Mouse (Mus musculus) intestine, embryonic 14.5 days (tissue): Measurements from ENCODE around the gene Cacnb4. TPM values are rescaled to one million over a fixed set of nuclear protein-coding genes. Genes with fewer than 3 reads are reported as not detected.

ENCODE experiments used
- ATAC-seq: fragments of 200-750 bp; cut with Nextera tagmentation; replicated peaks from 2 replicates; pipeline ENCODE4 v1.8.0; 2017; ENCODE audit warnings: low read depth, moderate number of reproducible peaks, moderate TSS enrichment, moderate library complexity; ENCODE audit not compliant: low FRiP score, low TSS enrichment
- DNase-seq: peaks from one replicate; pipeline ENCODE4 v3.0.0-alpha.2; 2018; ENCODE audit warnings: low spot score
- H3K27ac ChIP-seq: fragments of 300-500 bp; sonication (generic); 2 replicates; pipeline ENCODE4 v1.5.1; 2014; ENCODE audit warnings: low read depth, mild to moderate bottlenecking, control low read depth
- H3K27me3 ChIP-seq: fragments of 300-500 bp; sonication (generic); replicated peaks from 2 replicates; pipeline ENCODE4 v1.6.1; 2014; ENCODE audit warnings: low read length, control low read depth; ENCODE audit not compliant: control insufficient read depth, insufficient read depth
- H3K36me3 ChIP-seq: fragments of 300-500 bp; sonication (generic); 2 replicates; pipeline ENCODE4 v1.6.1; 2014; ENCODE audit warnings: low read length, control low read depth; ENCODE audit not compliant: control insufficient read depth, insufficient read depth
- H3K4me1 ChIP-seq: fragments of 300-500 bp; sonication (generic); replicated peaks from 2 replicates; pipeline ENCODE4 v1.6.1; 2014; ENCODE audit warnings: low read length, control low read depth, mixed read lengths; ENCODE audit not compliant: control insufficient read depth, insufficient read depth
- H3K4me2 ChIP-seq: fragments of 300-500 bp; sonication (generic); 2 replicates; pipeline ENCODE4 v1.6.1; 2014; ENCODE audit warnings: low read length
- H3K4me3 ChIP-seq: fragments of 300-500 bp; sonication (generic); 2 replicates; pipeline ENCODE4 v1.5.1; 2014; ENCODE audit warnings: low read depth, low read length, control low read depth, mixed read lengths
- H3K9ac ChIP-seq: fragments of 300-500 bp; sonication (generic); 2 replicates; pipeline ENCODE4 v1.6.1; 2014; ENCODE audit warnings: mild to moderate bottlenecking, low read length
- H3K9me3 ChIP-seq: fragments of 300-500 bp; sonication (generic); 2 replicates; pipeline ENCODE4 v1.6.1; 2016; ENCODE audit warnings: low read length, control low read depth; ENCODE audit not compliant: control insufficient read depth
- WGBS: fragments of 180-500 bp; shearing (Covaris S2); extraction: QIAGEN DNeasy Blood & Tissue Kit; methylation state at CpG from one replicate; pipeline ENCODE4 v1.1.7; 2014; 5-methylcytosine and 5-hydroxymethylcytosine counted together
- polyA plus RNA-seq: library from polyadenylated mRNA; unstranded; fragments of >200 nt; fragmentation: Nextera tagmentation; extraction: Ambion mirVana; gene quantifications from 2 replicates; pipeline ENCODE4 v1.2.1, GENCODE M21; 2014

Gene Cacnb4
- polyA plus RNA-seq, 1 experiment from 2014 or later: 0.60 TPM

DNA sequence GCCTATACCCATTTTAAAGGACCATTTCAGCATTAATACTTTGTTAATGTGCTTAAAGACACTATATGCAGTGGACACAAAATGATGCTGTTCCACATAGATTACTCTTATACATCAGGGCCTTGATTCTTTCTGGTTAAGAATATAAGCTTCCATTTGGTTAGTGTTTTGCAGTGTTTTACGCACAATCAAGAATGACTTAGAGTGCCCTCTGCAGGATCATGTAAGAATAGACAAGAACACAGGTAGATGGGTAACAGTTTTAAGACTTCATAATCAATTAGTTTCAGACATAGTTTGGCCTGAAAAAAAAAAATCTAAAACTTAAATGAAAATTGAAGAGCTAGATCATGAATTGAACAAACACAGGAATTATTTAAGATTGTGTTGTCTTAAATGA, 270.2 kb downstream of the Cacnb4 start:
- H3K4me3 ChIP-seq: no peak overlapping the region
- WGBS: 88% methylated on average over 1 of the region's 1 CpGs
- H3K9ac ChIP-seq: no peak overlapping the region
- H3K9me3 ChIP-seq: peaks cover 21% of the 10 kb centered on the region
- H3K4me2 ChIP-seq: no peak overlapping the region
- no peak overlapping the region for H3K27ac ChIP-seq
- DNase-seq (no peak), ATAC-seq (no peak)
- no peaks in the 10 kb centered on the region for H3K4me1 ChIP-seq
- peaks cover 72% of the 10 kb centered on the region for H3K36me3 ChIP-seq
- H3K27me3 ChIP-seq: no peaks in the 10 kb centered on the region

- Histone ChIP-seq H3K9me3 (peaks cover 10% of the 10 kb centered on the region), H3K36me3 (peaks cover 65% of the 10 kb centered on the region), H3K4me2 (no peak overlapping the region), H3K27ac (no peak overlapping the region), H3K9ac (no peak overlapping the region), H3K27me3 (no peaks in the 10 kb centered on the region), H3K4me3 (no peak overlapping the region), H3K4me1 (no peaks in the 10 kb centered on the region)
- no peak for DNase-seq
- 90% methylated on average over 5 of the region's 5 CpGs for WGBS
- ATAC-seq: no peak
Observed at GRCm38 (mm10) chr2:52405238-52405637, 271.4 kb downstream of the Cacnb4 start.

DNA sequence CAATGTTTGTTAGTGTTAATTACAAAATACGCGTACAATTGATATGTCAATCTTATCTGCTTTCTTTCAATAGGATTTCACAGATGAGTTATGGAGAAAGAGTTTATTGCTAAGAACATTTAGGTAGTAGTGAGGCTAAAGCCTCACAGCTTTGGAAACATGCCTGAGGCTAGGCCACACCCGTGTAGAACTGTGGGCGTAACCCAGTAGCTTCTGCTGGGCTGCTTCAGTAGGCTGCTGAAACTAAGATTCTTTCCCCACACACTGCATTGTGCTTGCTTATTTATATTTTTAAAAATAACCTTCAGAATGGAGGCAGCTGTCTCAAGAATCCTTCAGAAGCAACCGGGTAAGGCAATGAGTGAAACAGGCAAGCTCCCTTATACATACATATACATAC, 282.1 kb downstream of the Cacnb4 start:
- no peak overlapping the region for H3K27ac ChIP-seq
- no peaks in the 10 kb centered on the region for H3K9me3 ChIP-seq
- no peak for DNase-seq
- no peak for ATAC-seq
- no peak overlapping the region for H3K4me3 ChIP-seq
- H3K4me2 ChIP-seq: no peak overlapping the region
- H3K36me3 ChIP-seq: 0 out of 2 replicates have a peak, but pooled peaks cover 4% of the 10 kb centered on the region
- H3K9ac ChIP-seq: no peak overlapping the region
- 78% methylated on average over 5 of the region's 5 CpGs for WGBS
- H3K27me3 ChIP-seq: no peaks in the 10 kb centered on the region
- no peaks in the 10 kb centered on the region for H3K4me1 ChIP-seq

GRCm38 (mm10) chr2:52390415-52390975, 286.1 kb downstream of the Cacnb4 start:
- ATAC-seq (no peak), DNase-seq (no peak)
- Histone ChIP-seq H3K9ac (no peak overlapping the region), H3K4me1 (no peaks in the 10 kb centered on the region; the same call in 1 of the 2 replicates), H3K27ac (no peak overlapping the region), H3K36me3 (no peaks in the 10 kb centered on the region), H3K27me3 (no peaks in the 10 kb centered on the region), H3K4me3 (no peak overlapping the region), H3K9me3 (no peaks in the 10 kb centered on the region), H3K4me2 (no peak overlapping the region)
- 69% methylated on average over 2 of the region's 2 CpGs for WGBS

DNA sequence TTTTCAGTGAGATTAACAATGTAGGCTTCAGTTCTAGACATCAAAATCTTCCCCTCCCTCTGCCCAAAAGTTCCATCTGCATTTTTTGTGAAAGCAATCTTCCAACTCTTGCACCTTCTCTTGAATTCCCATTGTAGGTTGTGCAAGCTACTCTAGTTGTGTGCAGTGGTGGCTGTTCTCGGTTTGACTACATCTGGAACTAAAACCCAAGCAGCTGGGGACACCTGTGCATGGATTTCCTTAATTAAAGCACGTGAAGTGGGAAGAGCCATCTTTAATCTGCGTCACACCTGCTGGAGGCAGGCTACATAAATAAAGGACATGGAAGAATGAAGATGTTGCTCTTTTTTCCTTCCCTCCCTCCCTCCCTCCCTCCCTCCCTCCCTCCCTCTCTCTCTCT, 286.7 kb downstream of the Cacnb4 start:
- Histone ChIP-seq H3K27me3 (no peaks in the 10 kb centered on the region), H3K4me2 (no peak overlapping the region), H3K27ac (no peak overlapping the region), H3K4me3 (no peak overlapping the region), H3K9ac (no peak overlapping the region), H3K4me1 (no peaks in the 10 kb centered on the region; the same call in 1 of the 2 replicates), H3K36me3 (no peaks in the 10 kb centered on the region), H3K9me3 (no peaks in the 10 kb centered on the region)
- ATAC-seq (no peak), DNase-seq (no peak)
- 62% methylated on average over 3 of the region's 3 CpGs for WGBS

DNA sequence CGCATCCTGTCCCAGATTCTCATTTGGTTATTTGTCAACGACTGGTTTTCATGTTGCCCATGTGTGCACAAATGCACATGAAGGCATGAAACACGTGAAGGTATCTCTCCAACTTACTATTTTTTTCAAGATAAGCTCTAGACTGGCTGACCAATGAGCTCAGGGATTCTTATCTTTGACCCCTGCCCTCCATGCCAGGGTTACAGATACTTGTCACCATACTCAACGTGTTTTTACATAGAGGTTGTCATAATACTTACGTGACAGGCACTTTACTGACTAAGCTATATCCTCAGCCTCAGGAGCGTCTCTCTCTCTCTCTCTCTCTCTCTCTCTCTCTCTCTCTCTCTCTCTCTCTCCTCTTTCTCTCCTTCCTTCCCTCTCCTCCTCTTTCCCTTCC, 290.2 kb downstream of the Cacnb4 start:
- Histone ChIP-seq H3K9ac (no peak overlapping the region), H3K27me3 (no peaks in the 10 kb centered on the region), H3K4me1 (no peaks in the 10 kb centered on the region; the same call in 1 of the 2 replicates), H3K27ac (no peak overlapping the region), H3K36me3 (no peaks in the 10 kb centered on the region), H3K4me3 (no peak overlapping the region), H3K9me3 (no peaks in the 10 kb centered on the region), H3K4me2 (no peak overlapping the region; the same call in 1 of the 2 replicates)
- no peak for DNase-seq
- ATAC-seq: no peak
- 58% methylated on average over 6 of the region's 6 CpGs for WGBS

DNA sequence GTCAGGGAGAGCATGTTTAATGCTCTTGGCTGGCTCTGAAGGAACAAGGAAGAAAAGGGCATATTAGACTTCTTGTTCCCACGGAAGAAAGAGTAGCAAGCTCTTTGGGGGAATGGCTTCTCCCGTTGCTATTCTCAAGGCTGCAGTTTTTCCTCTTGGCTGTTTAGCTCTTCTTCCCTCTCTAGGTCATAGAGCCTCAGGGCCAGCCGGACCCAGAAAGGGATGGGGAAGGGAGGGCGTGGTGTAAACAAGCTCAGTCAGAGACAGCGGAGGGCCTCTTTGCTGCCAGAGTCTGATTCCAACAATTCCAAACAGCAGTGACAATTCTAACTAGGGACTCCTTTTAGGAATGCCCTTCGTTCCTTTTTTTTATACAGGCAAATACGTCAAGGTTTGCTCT, 290.6 kb downstream of the Cacnb4 start:
- Histone ChIP-seq H3K4me3 (no peak overlapping the region), H3K36me3 (no peaks in the 10 kb centered on the region), H3K27me3 (no peaks in the 10 kb centered on the region), H3K27ac (no peak overlapping the region), H3K4me1 (no peaks in the 10 kb centered on the region; the same call in 1 of the 2 replicates), H3K9ac (no peak overlapping the region), H3K9me3 (no peaks in the 10 kb centered on the region), H3K4me2 (peak overlapping the region; percentile 20; the same call in 1 of the 2 replicates)
- no peak for DNase-seq
- WGBS: 25% methylated on average over 7 of the region's 7 CpGs
- no peak for ATAC-seq

DNA sequence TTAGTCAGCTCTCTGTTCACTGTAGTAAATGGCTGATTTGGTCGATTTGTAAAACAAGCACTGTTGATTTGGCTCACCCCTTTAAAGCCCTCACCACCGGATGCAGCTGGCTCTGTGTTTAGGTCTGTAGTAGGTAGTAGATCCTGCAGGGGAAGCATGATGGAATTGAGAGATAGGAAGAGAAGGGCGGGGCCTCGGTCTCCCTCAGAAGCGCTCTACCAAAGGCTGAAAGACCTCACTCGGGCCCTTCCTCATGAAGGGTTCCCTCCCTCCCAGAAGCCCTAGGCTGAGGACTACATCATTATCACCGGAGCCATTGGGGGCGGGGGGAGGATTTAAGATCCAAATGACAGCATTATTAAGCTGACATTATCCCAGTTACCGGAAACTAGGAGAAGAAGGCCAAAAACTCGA, 297.8 kb downstream of the Cacnb4 start:
- no peak for DNase-seq
- no peak for ATAC-seq
- WGBS: 65% methylated on average over 10 of the region's 10 CpGs

GRCm38 (mm10) chr2:52378448-52378804, 298.2 kb downstream of the Cacnb4 start, which contains the start of gene Neb:
TSS of gene Neb (minus strand) at chr2:52378474.
- no peak for DNase-seq
- no peak within 1 kb of the TSS for H3K4me2 ChIP-seq

More for the DNA sequence above, 297.8 kb downstream of the Cacnb4 start:
- no peak overlapping the region for H3K4me2 ChIP-seq
- no peaks in the 10 kb centered on the region for H3K9me3 ChIP-seq
- no peaks in the 10 kb centered on the region for H3K4me1 ChIP-seq
- H3K9ac ChIP-seq: no peak overlapping the region
- no peak overlapping the region for H3K4me3 ChIP-seq
- H3K36me3 ChIP-seq: no peaks in the 10 kb centered on the region
- no peaks in the 10 kb centered on the region for H3K27me3 ChIP-seq
- no peak overlapping the region for H3K27ac ChIP-seq

More at GRCm38 (mm10) chr2:52378448-52378804, 298.2 kb downstream of the Cacnb4 start, which contains the start of gene Neb:
- no peaks in the 10 kb centered on the region for H3K36me3 ChIP-seq
- no peaks in the 10 kb centered on the region for H3K4me1 ChIP-seq
- H3K9me3 ChIP-seq: no peaks in the 10 kb centered on the region
- no peaks in the 10 kb centered on the region for H3K27me3 ChIP-seq
- 53% methylated on average over 7 of the region's 7 CpGs for WGBS
- H3K27ac ChIP-seq: no peak within 1 kb of the TSS
- H3K9ac ChIP-seq: no peak within 1 kb of the TSS
- no peak within 1 kb of the TSS for H3K4me3 ChIP-seq
- ATAC-seq: 0 out of 2 replicates have a peak, but pooled peaks have one; percentile 8
